Mouse (Mus musculus): ENCODE results near the gene Gm49387. TPM values are rescaled to one million over a fixed set of nuclear protein-coding genes. Genes with fewer than 3 reads are reported as not detected.
"Not testable (repeated sequence)": the region's sequence is repeated elsewhere in the genome, so short reads cannot be mapped to it uniquely, and the experiment has no call there.

Gene Gm49387
- polyA plus RNA-seq, 1 experiment from 2014 or later = not detected

- 78% methylated on average over 9 of the region's 9 CpGs for WGBS
- no peaks in the 10 kb centered on the region for H3K27me3 ChIP-seq (ENCODE audit: control insufficient read depth, insufficient read depth, low read length)
- no peak overlapping the region for H3K9ac ChIP-seq (ENCODE audit: low read length)
- H3K36me3 ChIP-seq (ENCODE audit: control insufficient read depth, insufficient read depth, low read length) = no peaks in the 10 kb centered on the region
- H3K27ac ChIP-seq (ENCODE audit: low read depth, low read length) = no peak overlapping the region
- H3K4me3 ChIP-seq (ENCODE audit: low read depth, low read length) = no peak overlapping the region
- DNase-seq (ENCODE audit: low spot score, missing footprints) (no peak), ATAC-seq (ENCODE audit: low FRiP score) (no peak)
- no peak overlapping the region for H3K4me2 ChIP-seq
- no peaks in the 10 kb centered on the region for H3K4me1 ChIP-seq (ENCODE audit: control insufficient read depth, insufficient read depth, low read length)
- H3K9me3 ChIP-seq (ENCODE audit: control insufficient read depth, low read length) = no peaks in the 10 kb centered on the region
Measured at GRCm38 (mm10) chr14:31620591-31621223, 20.0 kb downstream of the Gm49387 start.

- Histone ChIP-seq H3K27ac (ENCODE audit: low read depth, low read length) (no peak overlapping the region), H3K9me3 (ENCODE audit: control insufficient read depth, low read length) (no peaks in the 10 kb centered on the region), H3K4me3 (ENCODE audit: low read depth, low read length) (no peak overlapping the region), H3K4me1 (ENCODE audit: control insufficient read depth, insufficient read depth, low read length) (no peaks in the 10 kb centered on the region), H3K36me3 (ENCODE audit: control insufficient read depth, insufficient read depth, low read length) (no peaks in the 10 kb centered on the region), H3K9ac (ENCODE audit: low read length) (no peak overlapping the region), H3K4me2 (no peak overlapping the region), H3K27me3 (ENCODE audit: control insufficient read depth, insufficient read depth, low read length) (no peaks in the 10 kb centered on the region)
- ATAC-seq (ENCODE audit: low FRiP score) (no peak), DNase-seq (ENCODE audit: low spot score, missing footprints) (no peak)
- 99% methylated on average over 3 of the region's 3 CpGs for WGBS
Measured at GRCm38 (mm10) chr14:31617997-31618396, 22.7 kb downstream of the Gm49387 start.

- H3K27ac ChIP-seq (ENCODE audit: low read depth, low read length) = no peak overlapping the region
- H3K4me1 ChIP-seq (ENCODE audit: control insufficient read depth, insufficient read depth, low read length) = no peaks in the 10 kb centered on the region
- no peak overlapping the region for H3K9ac ChIP-seq (ENCODE audit: low read length)
- WGBS = 92% methylated on average over 9 of the region's 9 CpGs
- no peaks in the 10 kb centered on the region for H3K9me3 ChIP-seq (ENCODE audit: control insufficient read depth, low read length)
- H3K27me3 ChIP-seq (ENCODE audit: control insufficient read depth, insufficient read depth, low read length) = no peaks in the 10 kb centered on the region
- H3K4me2 ChIP-seq = no peak overlapping the region
- H3K36me3 ChIP-seq (ENCODE audit: control insufficient read depth, insufficient read depth, low read length) = no peaks in the 10 kb centered on the region
- H3K4me3 ChIP-seq (ENCODE audit: low read depth, low read length) = no peak overlapping the region
- DNase-seq (ENCODE audit: low spot score, missing footprints) (no peak), ATAC-seq (ENCODE audit: low FRiP score) (no peak)
Measured at GRCm38 (mm10) chr14:31617204-31617603, 23.5 kb downstream of the Gm49387 start.

- DNase-seq (ENCODE audit: low spot score, missing footprints) (no peak), ATAC-seq (ENCODE audit: low FRiP score) (no peak)
- Histone ChIP-seq H3K4me3 (ENCODE audit: low read depth, low read length) (no peak overlapping the region), H3K27ac (ENCODE audit: low read depth, low read length) (no peak overlapping the region), H3K9me3 (ENCODE audit: control insufficient read depth, low read length) (no peaks in the 10 kb centered on the region), H3K9ac (ENCODE audit: low read length) (no peak overlapping the region), H3K36me3 (ENCODE audit: control insufficient read depth, insufficient read depth, low read length) (no peaks in the 10 kb centered on the region), H3K4me1 (ENCODE audit: control insufficient read depth, insufficient read depth, low read length) (no peaks in the 10 kb centered on the region), H3K27me3 (ENCODE audit: control insufficient read depth, insufficient read depth, low read length) (no peaks in the 10 kb centered on the region), H3K4me2 (no peak overlapping the region)
- WGBS = 86% methylated on average over 5 of the region's 5 CpGs
Measured at GRCm38 (mm10) chr14:31613671-31614070, 27.0 kb downstream of the Gm49387 start.

- H3K4me2 ChIP-seq = no peak overlapping the region
- H3K36me3 ChIP-seq (ENCODE audit: control insufficient read depth, insufficient read depth, low read length) = no peaks in the 10 kb centered on the region
- H3K4me3 ChIP-seq (ENCODE audit: low read depth, low read length) = no peak overlapping the region
- DNase-seq (ENCODE audit: low spot score, missing footprints) (no peak), ATAC-seq (ENCODE audit: low FRiP score) (no peak)
- H3K27me3 ChIP-seq (ENCODE audit: control insufficient read depth, insufficient read depth, low read length) = no peaks in the 10 kb centered on the region
- WGBS = 72% methylated on average over 4 of the region's 4 CpGs
- no peaks in the 10 kb centered on the region for H3K9me3 ChIP-seq (ENCODE audit: control insufficient read depth, low read length)
- no peaks in the 10 kb centered on the region for H3K4me1 ChIP-seq (ENCODE audit: control insufficient read depth, insufficient read depth, low read length)
- H3K9ac ChIP-seq (ENCODE audit: low read length) = no peak overlapping the region
- no peak overlapping the region for H3K27ac ChIP-seq (ENCODE audit: low read depth, low read length)
Measured at GRCm38 (mm10) chr14:31611986-31612385, 28.7 kb downstream of the Gm49387 start.

- DNase-seq (ENCODE audit: low spot score, missing footprints) = no peak
- H3K27me3 ChIP-seq (ENCODE audit: control insufficient read depth, insufficient read depth, low read length) = no peaks in the 10 kb centered on the region
- no peak overlapping the region for H3K9ac ChIP-seq (ENCODE audit: low read length)
- no peak overlapping the region for H3K4me2 ChIP-seq
- H3K36me3 ChIP-seq (ENCODE audit: control insufficient read depth, insufficient read depth, low read length) = no peaks in the 10 kb centered on the region
- ATAC-seq (ENCODE audit: low FRiP score) = no peak
- no peak overlapping the region for H3K27ac ChIP-seq (ENCODE audit: low read depth, low read length)
- no peaks in the 10 kb centered on the region for H3K4me1 ChIP-seq (ENCODE audit: control insufficient read depth, insufficient read depth, low read length)
- no peaks in the 10 kb centered on the region for H3K9me3 ChIP-seq (ENCODE audit: control insufficient read depth, low read length)
- H3K4me3 ChIP-seq (ENCODE audit: low read depth, low read length) = no peak overlapping the region
- WGBS = 58% methylated on average over 6 of the region's 6 CpGs
Measured at GRCm38 (mm10) chr14:31605514-31605913, 35.2 kb downstream of the Gm49387 start.

GRCm38 (mm10) chr14:31604916-31605315 is 35.8 kb downstream of the Gm49387 start:
- Histone ChIP-seq H3K4me1 (ENCODE audit: control insufficient read depth, insufficient read depth, low read length) (no peaks in the 10 kb centered on the region), H3K9ac (ENCODE audit: low read length) (no peak overlapping the region), H3K36me3 (ENCODE audit: control insufficient read depth, insufficient read depth, low read length) (no peaks in the 10 kb centered on the region), H3K27ac (ENCODE audit: low read depth, low read length) (no peak overlapping the region), H3K9me3 (ENCODE audit: control insufficient read depth, low read length) (no peaks in the 10 kb centered on the region), H3K4me3 (ENCODE audit: low read depth, low read length) (no peak overlapping the region), H3K27me3 (ENCODE audit: control insufficient read depth, insufficient read depth, low read length) (no peaks in the 10 kb centered on the region), H3K4me2 (no peak overlapping the region)
- ATAC-seq (ENCODE audit: low FRiP score) (no peak), DNase-seq (ENCODE audit: low spot score, missing footprints) (no peak)
- WGBS = 87% methylated on average over 5 of the region's 5 CpGs

GRCm38 (mm10) chr14:31602616-31602979 is 38.1 kb downstream of the Gm49387 start:
- H3K4me1 ChIP-seq (ENCODE audit: control insufficient read depth, insufficient read depth, low read length); H3K27ac ChIP-seq (ENCODE audit: low read depth, low read length); ATAC-seq (ENCODE audit: low FRiP score); H3K9ac ChIP-seq (ENCODE audit: low read length); H3K27me3 ChIP-seq (ENCODE audit: control insufficient read depth, insufficient read depth, low read length); DNase-seq (ENCODE audit: low spot score, missing footprints); H3K4me2 ChIP-seq; H3K36me3 ChIP-seq (ENCODE audit: control insufficient read depth, insufficient read depth, low read length); H3K4me3 ChIP-seq (ENCODE audit: low read depth, low read length); H3K9me3 ChIP-seq (ENCODE audit: control insufficient read depth, low read length): not testable (repeated sequence)
- WGBS = 83% methylated on average over 6 of the region's 6 CpGs

GRCm38 (mm10) chr14:31601908-31602615 is 38.6 kb downstream of the Gm49387 start:
- WGBS = 91% methylated on average over 14 of the region's 14 CpGs
- no peaks in the 10 kb centered on the region for H3K9me3 ChIP-seq (ENCODE audit: control insufficient read depth, low read length)

More at GRCm38 (mm10) chr14:31601908-31602615, 38.6 kb downstream of the Gm49387 start:
- no peak overlapping the region for H3K4me3 ChIP-seq (ENCODE audit: low read depth, low read length)
- H3K27ac ChIP-seq (ENCODE audit: low read depth, low read length) = no peak overlapping the region
- no peaks in the 10 kb centered on the region for H3K4me1 ChIP-seq (ENCODE audit: control insufficient read depth, insufficient read depth, low read length)
- H3K9ac ChIP-seq (ENCODE audit: low read length) = no peak overlapping the region
- no peak overlapping the region for H3K4me2 ChIP-seq
- ATAC-seq (ENCODE audit: low FRiP score) (no peak), DNase-seq (ENCODE audit: low spot score, missing footprints) (no peak)
- no peaks in the 10 kb centered on the region for H3K36me3 ChIP-seq (ENCODE audit: control insufficient read depth, insufficient read depth, low read length)
- no peaks in the 10 kb centered on the region for H3K27me3 ChIP-seq (ENCODE audit: control insufficient read depth, insufficient read depth, low read length)
